Mouse (Mus musculus): ENCODE results near the gene Rnf167. TPM values are rescaled to one million over a fixed set of nuclear protein-coding genes. Genes with fewer than 3 reads are reported as not detected.

Rnf167 gene
- polyA plus RNA-seq, 1 experiment from 2014 or later: 118 TPM

DNA sequence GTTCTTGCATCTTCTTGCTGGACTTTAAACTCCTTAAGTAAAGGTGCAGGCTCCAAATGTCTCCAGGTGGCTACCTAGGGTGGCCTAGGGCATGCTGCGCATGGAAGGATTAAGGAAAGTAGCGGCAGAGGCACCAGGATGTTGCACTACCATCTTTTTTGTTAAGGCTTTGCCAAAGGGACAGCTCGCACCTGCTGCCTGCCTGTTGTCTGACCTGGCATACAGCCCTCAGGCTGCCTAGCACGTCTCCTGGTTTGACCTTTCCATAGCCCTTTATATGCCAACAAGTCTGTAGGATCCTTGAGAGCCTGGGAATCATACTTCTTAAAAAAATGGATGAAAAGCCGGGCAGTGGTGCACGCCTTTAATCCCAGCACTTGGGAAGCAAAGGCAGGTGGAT lies 4.0 kb upstream of the Rnf167 start:
- WGBS: 88% methylated on average over 6 of the region's 6 CpGs
- no peaks in the 10 kb centered on the region for H3K27me3 ChIP-seq (ENCODE audit: control insufficient read depth, insufficient read depth, low read length)

DNA sequence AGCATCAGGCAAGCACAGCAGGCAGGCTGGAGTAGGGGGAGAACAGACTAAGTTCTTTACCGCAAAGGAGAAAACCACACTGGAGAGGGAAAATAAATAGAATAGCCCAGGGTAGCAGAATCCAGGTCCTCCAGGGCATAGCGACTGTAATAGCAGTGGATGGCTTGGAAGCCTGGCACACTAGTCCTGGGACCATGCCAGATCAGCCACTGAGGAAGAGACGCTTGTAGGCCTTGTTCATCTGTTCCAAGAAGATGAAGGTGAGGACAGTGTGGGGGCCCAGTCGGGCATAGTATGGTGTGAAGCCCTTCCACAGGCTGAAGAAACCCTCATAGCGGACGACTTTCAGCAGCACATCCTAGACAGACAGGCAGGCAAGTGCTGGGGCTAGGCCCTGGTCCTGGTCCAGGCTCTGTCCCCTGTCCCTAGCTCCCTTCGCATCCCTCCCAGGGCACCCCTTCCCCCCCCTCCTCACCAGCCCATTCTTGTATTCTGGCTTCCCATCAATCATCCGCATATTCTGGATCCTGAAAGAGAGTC lies 2.4 kb upstream of the Rnf167 start:
- no peak overlapping the region for H3K4me3 ChIP-seq (ENCODE audit: low read depth, low read length)
- no peaks in the 10 kb centered on the region for H3K27me3 ChIP-seq (ENCODE audit: control insufficient read depth, insufficient read depth, low read length)
- H3K27ac ChIP-seq (ENCODE audit: low read length): no peak overlapping the region
- peaks cover 16% of the 10 kb centered on the region for H3K4me1 ChIP-seq (ENCODE audit: control insufficient read depth, insufficient read depth, low read length)
- 92% methylated on average over 8 of the region's 8 CpGs for WGBS
- H3K36me3 ChIP-seq (ENCODE audit: control insufficient read depth, insufficient read depth, low read length): peaks cover 28% of the 10 kb centered on the region
- H3K9ac ChIP-seq (replicated peaks; ENCODE audit: low read depth, low read length): no peak overlapping the region
- H3K9me3 ChIP-seq (ENCODE audit: control insufficient read depth, low read depth, low read length): no peaks in the 10 kb centered on the region
- ATAC-seq (ENCODE audit: insufficient number of reproducible peaks, insufficient read depth, low FRiP score, low read depth): no peak
- H3K4me2 ChIP-seq (replicated peaks; ENCODE audit: low read depth, low read length): no peak overlapping the region

More for the DNA sequence above, 4.0 kb upstream of the Rnf167 start:
- Histone ChIP-seq H3K4me1 (ENCODE audit: control insufficient read depth, insufficient read depth, low read length) (peaks cover 9% of the 10 kb centered on the region), H3K27ac (ENCODE audit: low read length) (no peak overlapping the region), H3K9ac (replicated peaks; ENCODE audit: low read depth, low read length) (no peak overlapping the region), H3K4me2 (replicated peaks; ENCODE audit: low read depth, low read length) (no peak overlapping the region), H3K36me3 (ENCODE audit: control insufficient read depth, insufficient read depth, low read length) (peaks cover 17% of the 10 kb centered on the region; the same call in 1 of the 2 replicates), H3K9me3 (ENCODE audit: control insufficient read depth, low read depth, low read length) (no peaks in the 10 kb centered on the region), H3K4me3 (ENCODE audit: low read depth, low read length) (no peak overlapping the region)
- no peak for ATAC-seq (ENCODE audit: insufficient number of reproducible peaks, insufficient read depth, low FRiP score, low read depth)

DNA sequence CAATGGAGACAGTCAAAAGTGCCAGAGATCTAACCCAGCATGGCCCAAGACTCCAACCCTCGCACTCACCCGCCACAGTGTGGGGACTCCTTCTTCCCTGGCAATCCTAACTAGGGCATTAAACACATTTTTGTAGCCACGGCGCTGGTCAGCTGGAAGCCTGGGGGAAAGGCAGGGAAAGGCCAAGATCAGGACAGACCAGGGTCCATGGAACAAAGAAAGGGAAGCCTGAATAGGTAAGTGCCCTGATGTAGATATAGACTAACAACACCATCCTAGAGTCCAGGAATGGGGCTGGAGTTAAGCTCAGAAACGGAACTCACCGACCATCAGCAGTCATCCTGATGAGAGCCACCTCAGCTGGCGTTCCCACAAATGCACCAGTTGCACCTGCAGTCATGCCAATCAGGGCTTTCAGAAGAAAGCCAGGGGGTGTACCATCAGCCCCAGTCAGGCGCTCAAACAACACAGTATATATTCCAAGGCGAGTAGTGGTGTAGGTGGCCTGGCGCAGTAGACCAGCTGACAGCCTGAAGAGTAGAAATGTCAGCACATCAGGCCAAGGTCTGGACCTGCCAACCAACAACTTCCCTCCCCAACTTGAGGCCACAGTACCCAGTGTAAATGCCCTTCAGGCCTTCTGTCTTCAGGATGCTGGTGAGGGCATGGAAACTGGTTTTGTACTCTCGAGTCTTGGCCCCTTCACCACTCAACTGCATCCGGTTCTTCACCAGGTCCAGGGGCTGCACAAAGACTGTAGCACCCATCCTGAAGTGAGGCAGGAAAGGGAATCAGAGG lies 1.4 kb upstream of the Rnf167 start:
- 89% methylated on average over 12 of the region's 12 CpGs for WGBS
- Histone ChIP-seq H3K4me2 (replicated peaks; ENCODE audit: low read depth, low read length) (peak overlapping the region; percentile 75), H3K27ac (ENCODE audit: low read length) (peak overlapping the region; percentile 73; the same call in 1 of the 2 replicates), H3K4me3 (ENCODE audit: low read depth, low read length) (peak overlapping the region; percentile 72), H3K36me3 (ENCODE audit: control insufficient read depth, insufficient read depth, low read length) (peaks cover 39% of the 10 kb centered on the region), H3K27me3 (ENCODE audit: control insufficient read depth, insufficient read depth, low read length) (no peaks in the 10 kb centered on the region), H3K9ac (replicated peaks; ENCODE audit: low read depth, low read length) (peak overlapping the region; percentile 66), H3K9me3 (ENCODE audit: control insufficient read depth, low read depth, low read length) (no peaks in the 10 kb centered on the region), H3K4me1 (ENCODE audit: control insufficient read depth, insufficient read depth, low read length) (peaks cover 17% of the 10 kb centered on the region)
- no peak for ATAC-seq (ENCODE audit: insufficient number of reproducible peaks, insufficient read depth, low FRiP score, low read depth)

- H3K27me3 ChIP-seq (ENCODE audit: control insufficient read depth, insufficient read depth, low read length): no peaks in the 10 kb centered on the region
- 16% methylated on average over 3 of the region's 3 CpGs for WGBS
- H3K4me3 ChIP-seq (ENCODE audit: low read depth, low read length): peak overlapping the region; percentile 72
- peak overlapping the region; percentile 75 for H3K4me2 ChIP-seq (replicated peaks; ENCODE audit: low read depth, low read length)
- H3K4me1 ChIP-seq (ENCODE audit: control insufficient read depth, insufficient read depth, low read length): peaks cover 23% of the 10 kb centered on the region
- H3K9me3 ChIP-seq (ENCODE audit: control insufficient read depth, low read depth, low read length): no peaks in the 10 kb centered on the region
- H3K36me3 ChIP-seq (ENCODE audit: control insufficient read depth, insufficient read depth, low read length): peaks cover 44% of the 10 kb centered on the region
- peak overlapping the region; percentile 73 for H3K27ac ChIP-seq (ENCODE audit: low read length)
- peak overlapping the region; percentile 66 for H3K9ac ChIP-seq (replicated peaks; ENCODE audit: low read depth, low read length)
- ATAC-seq (ENCODE audit: insufficient number of reproducible peaks, insufficient read depth, low FRiP score, low read depth): no peak
These were observed 828 bp upstream of the Rnf167 start for GRCm38 (mm10) chr11:70646259-70646555.

- Histone ChIP-seq H3K27ac (ENCODE audit: low read length) (peak overlapping the region; percentile 92), H3K27me3 (ENCODE audit: control insufficient read depth, insufficient read depth, low read length) (no peaks in the 10 kb centered on the region), H3K9me3 (ENCODE audit: control insufficient read depth, low read depth, low read length) (no peaks in the 10 kb centered on the region), H3K36me3 (ENCODE audit: control insufficient read depth, insufficient read depth, low read length) (peaks cover 56% of the 10 kb centered on the region), H3K9ac (replicated peaks; ENCODE audit: low read depth, low read length) (peak overlapping the region; percentile 59), H3K4me3 (ENCODE audit: low read depth, low read length) (peak overlapping the region; percentile 72), H3K4me1 (ENCODE audit: control insufficient read depth, insufficient read depth, low read length) (peaks cover 36% of the 10 kb centered on the region), H3K4me2 (replicated peaks; ENCODE audit: low read depth, low read length) (peak overlapping the region; percentile 90)
- ATAC-seq (ENCODE audit: insufficient number of reproducible peaks, insufficient read depth, low FRiP score, low read depth): no peak
- 2% methylated on average over 28 of the region's 28 CpGs for WGBS
These were observed 833 bp downstream of the Rnf167 start for GRCm38 (mm10) chr11:70647716-70648420.

DNA sequence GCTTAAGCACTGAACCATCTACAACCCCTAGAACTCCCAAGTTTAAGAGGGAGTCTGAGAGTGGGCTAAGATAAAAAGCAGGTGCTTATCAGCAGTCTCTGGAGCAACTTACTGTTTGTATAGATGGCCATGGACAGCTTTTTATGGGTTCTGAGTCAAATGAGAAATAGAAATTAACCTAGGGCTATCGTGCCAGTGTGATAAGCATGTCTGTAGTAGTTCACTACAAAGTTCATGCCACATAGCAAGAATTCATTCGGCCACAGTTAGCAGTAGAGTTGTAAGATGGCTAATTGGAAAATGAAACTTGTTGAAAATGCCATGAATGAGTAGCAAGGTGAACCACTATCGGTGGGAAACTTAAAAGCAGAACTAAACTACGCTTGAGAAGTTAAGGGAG lies 1.5 kb downstream of the Rnf167 start:
- Histone ChIP-seq H3K9me3 (ENCODE audit: control insufficient read depth, low read depth, low read length) (no peaks in the 10 kb centered on the region), H3K27me3 (ENCODE audit: control insufficient read depth, insufficient read depth, low read length) (no peaks in the 10 kb centered on the region), H3K36me3 (ENCODE audit: control insufficient read depth, insufficient read depth, low read length) (peaks cover 53% of the 10 kb centered on the region), H3K27ac (ENCODE audit: low read length) (no peak overlapping the region), H3K9ac (replicated peaks; ENCODE audit: low read depth, low read length) (peak overlapping the region; percentile 59; the same call in 1 of the 2 replicates), H3K4me2 (replicated peaks; ENCODE audit: low read depth, low read length) (peak overlapping the region; percentile 90), H3K4me3 (ENCODE audit: low read depth, low read length) (peak overlapping the region; percentile 72), H3K4me1 (ENCODE audit: control insufficient read depth, insufficient read depth, low read length) (peaks cover 38% of the 10 kb centered on the region)
- WGBS: 81% methylated on average over 4 of the region's 4 CpGs
- ATAC-seq (ENCODE audit: insufficient number of reproducible peaks, insufficient read depth, low FRiP score, low read depth): no peak

- H3K27ac ChIP-seq (ENCODE audit: low read length): peak overlapping the region; percentile 45; the same call in 1 of the 2 replicates
- 83% methylated on average over 8 of the region's 8 CpGs for WGBS
- no peak for ATAC-seq (ENCODE audit: insufficient number of reproducible peaks, insufficient read depth, low FRiP score, low read depth)
- H3K9me3 ChIP-seq (ENCODE audit: control insufficient read depth, low read depth, low read length): no peaks in the 10 kb centered on the region
- H3K4me1 ChIP-seq (ENCODE audit: control insufficient read depth, insufficient read depth, low read length): peaks cover 38% of the 10 kb centered on the region
- H3K9ac ChIP-seq (replicated peaks; ENCODE audit: low read depth, low read length): no peak overlapping the region
- no peak overlapping the region; the same call in 1 of the 2 replicates for H3K4me3 ChIP-seq (ENCODE audit: low read depth, low read length)
- no peaks in the 10 kb centered on the region for H3K27me3 ChIP-seq (ENCODE audit: control insufficient read depth, insufficient read depth, low read length)
- H3K4me2 ChIP-seq (replicated peaks; ENCODE audit: low read depth, low read length): no peak overlapping the region
- peaks cover 51% of the 10 kb centered on the region for H3K36me3 ChIP-seq (ENCODE audit: control insufficient read depth, insufficient read depth, low read length)
These were observed 2.2 kb downstream of the Rnf167 start for GRCm38 (mm10) chr11:70649185-70649734.

Data from stomach, embryonic 14.5 days (tissue).